Comparison of ENCODE assay signal across 12 mouse cellular contexts in genomic region chr9:40984313-40984712, GRCm38 (mm10). TPM values are rescaled to one million over a fixed set of nuclear protein-coding genes. Genes with fewer than 3 reads are reported as not detected.
"Had no signal": no experiment of that assay in that cellular context is flagged by ENCODE, and none has a peak within 500 bp of the region (broad histone marks: within the 10 kb centered on the region; RNA-seq: fewer than 3 reads in every experiment).

No protein-coding gene starts in this region.

- H3K36me3 ChIP-seq: limb, embryonic 10.5 days; liver, embryonic 15.5 days; midbrain, embryonic 13.5 days had no signal

- H3K27ac ChIP-seq: left cerebral cortex, adult 2 months; limb, embryonic 10.5 days; liver, embryonic 15.5 days; midbrain, embryonic 13.5 days had no signal

- H3K4me3 ChIP-seq: left cerebral cortex, adult 2 months; limb, embryonic 10.5 days; liver, embryonic 15.5 days; midbrain, embryonic 13.5 days had no signal

- DNase-seq: kidney, postnatal 25 days; lung, adult 2 months; lung, postnatal 36 days; right cerebral cortex, adult 18-20 months; thymus, postnatal 4 days had no signal

- H3K4me1 ChIP-seq: limb, embryonic 10.5 days; liver, embryonic 15.5 days; midbrain, embryonic 13.5 days had no signal

- H3K27me3 ChIP-seq: midbrain, embryonic 13.5 days had no signal

RNA-seq across cellular contexts. Expression of gene Crtam, which starts 20.1 kb away (rescaled TPM):
- total RNA-seq: megakaryocyte progenitor cell, adult 5-6 weeks had no signal
- polyA plus RNA-seq: liver, embryonic 15.5 days had no signal

RNA-seq across cellular contexts. Expression of gene Jhy, which starts 20.4 kb away (rescaled TPM):
- total RNA-seq: megakaryocyte progenitor cell, adult 5-6 weeks had no signal
- polyA plus RNA-seq: liver, embryonic 11.5 days; liver, embryonic 15.5 days; stomach, embryonic 16.5 days had no signal
